Mouse (Mus musculus) gastrocnemius, postnatal 36 days (tissue): ENCODE measurements around the gene Cytip. TPM values are rescaled to one million over a fixed set of nuclear protein-coding genes. Genes with fewer than 3 reads are reported as not detected.
"Not testable (repeated sequence)": the region's sequence is repeated elsewhere in the genome, so short reads cannot be mapped to it uniquely, and the experiment has no call there.

Experiments
- DNase-seq, 2 experiments: peaks; one replicate each; pipeline ENCODE4 v3.0.0; 2022
- intact Hi-C: fragments of 180-260 bp; cut with DNase I; formaldehyde crosslinking; loops from one replicate; pipeline ENCODE4 v1.15.1; 2025
- total RNA-seq, 2 experiments: library from RNA; stranded (reverse); gene quantifications; 2 replicates each; pipeline ENCODE4 v1.2.3; 2021

The Cytip gene
- total RNA-seq, 2 experiments from 2014 or later, result 0.20 to 0.79 TPM

DNA sequence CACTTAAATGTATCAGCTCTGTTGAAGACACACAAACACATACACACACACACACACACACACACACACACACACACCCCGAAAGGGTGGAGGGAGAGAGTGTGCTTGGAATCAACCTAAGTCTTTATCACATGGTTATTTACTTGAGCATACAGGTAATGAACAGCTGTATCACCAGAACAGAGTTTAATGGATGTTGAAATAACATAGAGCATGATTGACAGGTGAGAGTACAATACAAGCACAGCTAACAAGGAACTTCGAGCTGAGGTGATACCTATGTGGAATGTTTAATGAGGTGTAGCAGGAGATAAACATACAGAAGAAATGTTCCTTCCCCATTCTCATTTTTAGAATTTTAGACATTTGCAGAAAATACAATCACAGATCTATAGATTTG, 62.7 kb downstream of the Cytip start:
- intact Hi-C loops, result no loop called here
- no peak for DNase-seq

DNA sequence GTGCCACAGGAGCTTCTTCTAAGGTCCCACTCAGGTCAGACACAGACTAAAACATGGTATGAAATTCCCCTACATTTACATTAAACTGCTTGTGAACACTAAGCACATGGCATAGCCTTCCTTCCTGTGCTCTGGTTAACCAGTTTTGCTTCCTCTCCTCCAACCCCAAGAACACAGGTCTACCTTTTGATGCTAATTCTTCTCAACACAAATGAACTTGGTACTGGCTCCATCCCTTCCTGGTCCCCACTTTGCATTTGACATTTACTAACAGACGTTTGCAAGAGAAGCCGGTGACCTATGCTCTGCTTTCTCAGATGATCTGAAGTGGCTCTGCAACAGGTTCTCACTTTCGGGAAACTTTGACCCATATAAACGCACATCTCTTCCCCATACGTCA, 65.4 kb downstream of the Cytip start:
- intact Hi-C loops, result no loop called here
- no peak for DNase-seq

DNA sequence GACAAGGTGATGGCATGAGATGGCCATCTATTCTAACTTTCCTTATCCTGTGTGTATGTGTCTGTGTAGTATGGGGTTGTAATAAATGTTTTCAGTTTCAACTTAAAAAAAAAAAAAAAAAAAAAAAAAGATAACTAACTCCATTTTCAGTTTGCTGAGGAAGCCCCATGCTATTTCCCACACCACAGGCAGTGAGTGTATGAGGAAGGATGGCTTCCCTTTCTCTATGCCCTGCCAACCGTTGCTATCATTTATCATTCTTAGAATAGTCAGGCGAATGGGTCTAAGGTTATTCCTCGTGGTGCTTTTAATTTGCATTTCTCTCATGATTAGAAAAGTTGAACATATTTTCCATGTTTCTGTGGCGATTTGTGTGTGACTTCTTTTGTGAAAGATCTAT, 84.2 kb downstream of the Cytip start:
- intact Hi-C loops, result no loop called here
- DNase-seq, result no peak

DNA sequence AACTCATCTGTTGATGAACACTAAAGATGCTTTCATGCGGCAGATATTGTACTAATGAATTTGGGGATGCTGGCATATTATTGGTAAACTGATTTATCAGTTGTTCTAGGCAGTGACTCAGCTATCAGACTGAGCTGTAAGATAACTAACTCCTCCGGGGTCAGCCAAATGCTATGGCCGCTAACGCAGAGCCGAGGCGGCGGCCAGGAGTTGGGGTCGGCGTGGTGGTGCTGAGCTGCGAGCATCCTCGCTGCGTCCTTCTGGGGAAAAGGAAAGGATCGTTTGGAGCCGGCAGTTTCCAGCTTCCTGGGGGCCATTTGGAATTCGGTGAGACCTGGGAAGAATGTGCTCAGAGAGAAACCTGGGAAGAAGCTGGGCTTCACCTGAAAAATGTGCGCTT, 87.4 kb downstream of the Cytip start:
- DNase-seq, intact Hi-C loops: not testable (repeated sequence)

DNA sequence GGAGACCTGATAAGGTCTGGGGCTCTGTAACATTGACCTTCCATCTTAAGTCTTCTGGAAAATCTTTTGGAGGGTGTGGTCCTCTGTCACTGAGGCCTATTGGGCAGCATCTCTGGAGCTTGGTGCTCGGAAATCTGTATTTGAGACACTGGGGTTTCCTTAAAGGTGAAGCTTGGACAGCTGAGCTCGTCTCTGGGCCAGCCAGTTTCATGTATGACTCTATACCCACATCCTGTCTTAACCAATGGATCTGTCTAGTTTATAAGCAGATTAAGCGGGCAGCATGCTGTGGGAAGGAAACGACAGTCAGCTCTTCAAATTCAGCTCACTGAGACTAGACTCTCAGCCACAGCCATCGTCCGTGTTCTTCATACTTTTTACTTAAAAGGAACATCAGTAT, 88.3 kb downstream of the Cytip start:
- DNase-seq, result no peak
- intact Hi-C loops, result no loop called here

DNA sequence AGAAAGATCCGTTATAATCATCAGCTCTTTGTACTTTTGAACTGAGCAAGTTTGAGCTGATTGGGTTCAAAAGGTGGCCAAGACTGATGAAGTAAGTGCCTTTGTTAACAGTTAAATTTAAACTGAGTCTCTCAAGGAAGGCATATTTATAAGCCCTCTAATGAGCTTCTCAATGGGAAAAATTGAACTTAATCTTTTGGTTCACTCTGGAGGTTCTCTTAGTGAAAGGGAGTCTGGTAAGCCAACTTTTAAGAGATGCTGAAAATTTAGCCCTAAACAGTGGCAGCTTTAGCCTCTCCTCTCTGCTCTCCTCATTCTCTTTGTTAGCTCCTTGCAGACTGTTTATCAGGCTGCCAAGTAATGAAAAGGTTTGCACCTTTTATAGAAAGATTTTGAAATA, 100.5 kb downstream of the Cytip start:
- DNase-seq, result no peak
- intact Hi-C loops, result no loop called here

DNA sequence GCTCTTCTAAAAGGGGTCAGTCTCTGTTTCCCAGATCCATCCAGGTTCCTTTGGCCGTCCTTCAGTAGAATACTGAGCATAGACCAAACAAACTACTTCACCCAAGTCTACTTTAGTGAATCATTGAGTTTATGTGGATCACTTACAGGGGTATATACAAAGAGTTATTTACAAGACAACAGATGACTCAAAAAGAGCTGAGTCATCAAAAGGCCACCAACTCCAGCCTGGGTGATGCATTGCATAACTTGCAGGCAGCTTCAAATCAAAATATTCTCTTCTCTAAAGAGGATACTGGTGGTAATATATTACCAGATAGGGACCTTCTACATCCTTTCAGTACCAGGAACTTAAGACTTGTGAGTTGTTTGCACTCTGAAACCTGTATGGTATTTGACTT, 108.9 kb downstream of the Cytip start:
- intact Hi-C loops, result no loop called here
- no peak for DNase-seq

DNA sequence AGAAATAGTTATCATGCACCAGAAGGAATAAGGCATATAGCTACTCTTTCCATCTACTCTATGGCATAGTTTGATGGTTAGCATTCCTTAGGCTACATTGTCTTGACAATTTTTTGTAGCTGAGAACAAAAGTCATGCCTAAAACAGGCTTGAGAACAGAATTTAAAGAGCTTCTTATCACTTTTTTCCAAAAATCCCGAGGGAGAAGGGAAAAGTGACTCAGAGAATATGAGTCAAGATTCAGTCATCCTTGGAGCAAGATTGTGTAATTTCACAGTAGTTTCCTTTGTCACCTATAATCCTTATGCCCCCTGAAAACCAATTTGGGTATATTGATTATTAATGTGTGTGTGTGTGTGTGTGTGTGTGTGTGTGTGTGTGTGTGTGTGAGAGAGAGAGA, 115.5 kb downstream of the Cytip start:
- DNase-seq, result no peak
- intact Hi-C loops, result no loop called here

Other genes with a start within 250 kb of the Cytip start
- 1 to 10 TPM in 1 of 2 experiments, under 1 TPM in 1; 0.89 to 1.0 TPM for gene Galnt5, start 197.6 kb downstream of the Cytip start, total RNA-seq
- gene Ermn, start 142.7 kb downstream of the Cytip start, total RNA-seq, result not detected
- gene Acvr1c, start 162.4 kb upstream of the Cytip start, total RNA-seq, result under 1 TPM; 0.31 to 0.72 TPM